Mouse (Mus musculus) testis, adult 10 weeks (tissue): ENCODE results near the gene Fst. TPM values are rescaled to one million over a fixed set of nuclear protein-coding genes. Genes with fewer than 3 reads are reported as not detected.

ENCODE experiments used
- polyA plus RNA-seq: library from polyadenylated mRNA; stranded (reverse); fragments of 350-450 nt; fragmentation: Illumina TruSeq; extraction: RNeasy Lipid Tissue Mini Kit (QIAGEN cat#74804); gene quantifications from one replicate; pipeline ENCODE4 v1.2.3, GENCODE M21; 2014; ENCODE audit warnings: low read depth, low replicate concordance

Gene Fst
- 2.4 TPM for polyA plus RNA-seq

GRCm38 (mm10) chr13:114458886-114459700 is at the start of gene Fst:
Fst (minus strand) TSS chr13:114458951.

Other genes with a start within 250 kb of the Fst start
- 277 TPM for gene Ndufs4, start 70.7 kb downstream of the Fst start, polyA plus RNA-seq